Mouse (Mus musculus): Measurements from ENCODE around the gene Ttc9.

The Ttc9 gene

GRCm38 (mm10) chr12:81630915-81631660, at the start of gene Ttc9:
Ttc9 (plus strand) TSS chr12:81631249.
- peak; percentile 76 for DNase-seq (ENCODE audit: extremely low spot score, low spot score)

GRCm38 (mm10) chr12:81594902-81595671, 36.0 kb upstream of the Ttc9 start, which contains the start of gene Med6:
Med6 (minus strand) TSS chr12:81595008.
- DNase-seq (ENCODE audit: extremely low spot score, low spot score): peak; percentile 97

- no peak for DNase-seq (ENCODE audit: extremely low spot score, low spot score)
Observed at GRCm38 (mm10) chr12:81596547-81597262, 34.3 kb upstream of the Ttc9 start.

GRCm38 (mm10) chr12:81604995-81605784, 25.9 kb upstream of the Ttc9 start:
- DNase-seq (ENCODE audit: extremely low spot score, low spot score): no peak

GRCm38 (mm10) chr12:81609445-81609844, 21.6 kb upstream of the Ttc9 start:
- no peak for DNase-seq (ENCODE audit: extremely low spot score, low spot score)

GRCm38 (mm10) chr12:81615807-81616206, 15.2 kb upstream of the Ttc9 start:
- no peak for DNase-seq (ENCODE audit: extremely low spot score, low spot score)

- DNase-seq (ENCODE audit: extremely low spot score, low spot score): no peak
Observed at GRCm38 (mm10) chr12:81616980-81617379, 14.1 kb upstream of the Ttc9 start.

- DNase-seq (ENCODE audit: extremely low spot score, low spot score): peak; percentile 70
Observed at GRCm38 (mm10) chr12:81619302-81619701, 11.7 kb upstream of the Ttc9 start.

GRCm38 (mm10) chr12:81623377-81623776, 7.7 kb upstream of the Ttc9 start:
- DNase-seq (ENCODE audit: extremely low spot score, low spot score): no peak

- no peak for DNase-seq (ENCODE audit: extremely low spot score, low spot score)
Observed at GRCm38 (mm10) chr12:81626226-81626861, 4.7 kb upstream of the Ttc9 start.

GRCm38 (mm10) chr12:81627426-81627825, 3.6 kb upstream of the Ttc9 start:
- DNase-seq (ENCODE audit: extremely low spot score, low spot score): no peak

GRCm38 (mm10) chr12:81628091-81628490, 3.0 kb upstream of the Ttc9 start:
- DNase-seq (ENCODE audit: extremely low spot score, low spot score): no peak

GRCm38 (mm10) chr12:81630520-81630914, 532 bp upstream of the Ttc9 start:
- DNase-seq (ENCODE audit: extremely low spot score, low spot score): no peak

- DNase-seq (ENCODE audit: extremely low spot score, low spot score): peak; percentile 50
Observed at GRCm38 (mm10) chr12:81631661-81632401, 782 bp downstream of the Ttc9 start.

- no peak for DNase-seq (ENCODE audit: extremely low spot score, low spot score)
Observed at GRCm38 (mm10) chr12:81633246-81633645, 2.2 kb downstream of the Ttc9 start.

- DNase-seq (ENCODE audit: extremely low spot score, low spot score): no peak
Observed at GRCm38 (mm10) chr12:81640656-81641055, 9.6 kb downstream of the Ttc9 start.

- DNase-seq (ENCODE audit: extremely low spot score, low spot score): no peak
Observed at GRCm38 (mm10) chr12:81642361-81643082, 11.5 kb downstream of the Ttc9 start.

- DNase-seq (ENCODE audit: extremely low spot score, low spot score): no peak
Observed at GRCm38 (mm10) chr12:81646811-81647210, 15.8 kb downstream of the Ttc9 start.

GRCm38 (mm10) chr12:81653344-81653743, 22.3 kb downstream of the Ttc9 start:
- DNase-seq (ENCODE audit: extremely low spot score, low spot score): no peak

Measured in neural tube, embryonic 10.5 days (tissue).